Mouse (Mus musculus): ENCODE measurements around the gene Golm1. TPM values are rescaled to one million over a fixed set of nuclear protein-coding genes. Genes with fewer than 3 reads are reported as not detected.

Gene Golm1
- polyA plus RNA-seq, 1 experiment: 18.9 TPM

- DNase-seq (ENCODE audit: low read depth): no peak
Observed at GRCm38 (mm10) chr13:59676316-59677229, 962 bp upstream of the Golm1 start.

GRCm38 (mm10) chr13:59674761-59675150, 855 bp downstream of the Golm1 start:
- no peak for DNase-seq (ENCODE audit: low read depth)

- no peak for DNase-seq (ENCODE audit: low read depth)
Observed at GRCm38 (mm10) chr13:59674215-59674614, 1.4 kb downstream of the Golm1 start.

- no peak for DNase-seq (ENCODE audit: low read depth)
Observed at GRCm38 (mm10) chr13:59673597-59673996, 2.0 kb downstream of the Golm1 start.

GRCm38 (mm10) chr13:59672248-59672647, 3.4 kb downstream of the Golm1 start:
- no peak for DNase-seq (ENCODE audit: low read depth)

- DNase-seq (ENCODE audit: low read depth): no peak
Observed at GRCm38 (mm10) chr13:59671521-59671920, 4.1 kb downstream of the Golm1 start.

- DNase-seq (ENCODE audit: low read depth): no peak
Observed at GRCm38 (mm10) chr13:59669946-59670345, 5.7 kb downstream of the Golm1 start.

- no peak for DNase-seq (ENCODE audit: low read depth)
Observed at GRCm38 (mm10) chr13:59668501-59669093, 7.0 kb downstream of the Golm1 start.

GRCm38 (mm10) chr13:59667763-59668162, 7.8 kb downstream of the Golm1 start:
- DNase-seq (ENCODE audit: low read depth): no peak

- DNase-seq (ENCODE audit: low read depth): no peak
Observed at GRCm38 (mm10) chr13:59663939-59664712, 11.5 kb downstream of the Golm1 start.

GRCm38 (mm10) chr13:59661966-59662365, 13.6 kb downstream of the Golm1 start:
- DNase-seq (ENCODE audit: low read depth): no peak

GRCm38 (mm10) chr13:59661387-59661786, 14.2 kb downstream of the Golm1 start:
- DNase-seq (ENCODE audit: low read depth): no peak

GRCm38 (mm10) chr13:59660371-59660770, 15.2 kb downstream of the Golm1 start:
- no peak for DNase-seq (ENCODE audit: low read depth)

GRCm38 (mm10) chr13:59657781-59658180, 17.8 kb downstream of the Golm1 start:
- DNase-seq (ENCODE audit: low read depth): no peak

- no peak for DNase-seq (ENCODE audit: low read depth)
Observed at GRCm38 (mm10) chr13:59656975-59657388, 18.6 kb downstream of the Golm1 start.

- no peak for DNase-seq (ENCODE audit: low read depth)
Observed at GRCm38 (mm10) chr13:59656316-59656832, 19.2 kb downstream of the Golm1 start.

GRCm38 (mm10) chr13:59655718-59656315, 19.8 kb downstream of the Golm1 start:
- no peak for DNase-seq (ENCODE audit: low read depth)

GRCm38 (mm10) chr13:59654465-59654864, 21.1 kb downstream of the Golm1 start:
- DNase-seq (ENCODE audit: low read depth): no peak

GRCm38 (mm10) chr13:59653136-59653535, 22.5 kb downstream of the Golm1 start:
- no peak for DNase-seq (ENCODE audit: low read depth)

- DNase-seq (ENCODE audit: low read depth): no peak
Observed at GRCm38 (mm10) chr13:59652651-59653050, 23.0 kb downstream of the Golm1 start.

- DNase-seq (ENCODE audit: low read depth): no peak
Observed at GRCm38 (mm10) chr13:59649781-59650180, 25.8 kb downstream of the Golm1 start.

- no peak for DNase-seq (ENCODE audit: low read depth)
Observed at GRCm38 (mm10) chr13:59648598-59648997, 27.0 kb downstream of the Golm1 start.
